Mouse (Mus musculus) forebrain, embryonic 13.5 days (tissue): ENCODE data around the gene BC034090. TPM values are rescaled to one million over a fixed set of nuclear protein-coding genes. Genes with fewer than 3 reads are reported as not detected.
A peak's percentile ranks its signal among the peaks of the same experiment; 100 is the strongest.

ENCODE experiments used
- ATAC-seq: fragments of 200-750 bp; cut with Nextera tagmentation; 2 replicates; pipeline ENCODE4 v1.8.0; 2017
- H3K27ac ChIP-seq: fragments of 300-500 bp; sonication (generic); 2 replicates; pipeline ENCODE4 v1.5.1; 2015; ENCODE audit warnings: inconsistent platforms, mild to moderate bottlenecking, moderate library complexity
- H3K27me3 ChIP-seq: fragments of 300-500 bp; sonication (generic); 2 replicates; pipeline ENCODE4 v1.6.1; 2015; ENCODE audit warnings: mild to moderate bottlenecking, inconsistent platforms
- H3K36me3 ChIP-seq: fragments of 300-500 bp; sonication (generic); 2 replicates; pipeline ENCODE4 v1.6.1; 2015; ENCODE audit warnings: mild to moderate bottlenecking, inconsistent platforms; ENCODE audit not compliant: poor library complexity, severe bottlenecking
- H3K4me1 ChIP-seq: fragments of 300-500 bp; sonication (generic); 2 replicates; pipeline ENCODE4 v1.6.1; 2015; ENCODE audit warnings: inconsistent platforms
- H3K4me2 ChIP-seq: fragments of 300-500 bp; sonication (generic); 2 replicates; pipeline ENCODE4 v1.6.1; 2015; ENCODE audit warnings: inconsistent platforms, mild to moderate bottlenecking, moderate library complexity
- H3K4me3 ChIP-seq: fragments of 300-500 bp; sonication (generic); 2 replicates; pipeline ENCODE4 v1.5.1; 2015; ENCODE audit warnings: mild to moderate bottlenecking, inconsistent platforms
- H3K9ac ChIP-seq: fragments of 300-500 bp; sonication (generic); 2 replicates; pipeline ENCODE4 v1.6.1; 2015; ENCODE audit warnings: mild to moderate bottlenecking, inconsistent platforms
- H3K9me3 ChIP-seq: fragments of 300-500 bp; sonication (generic); replicated peaks from 2 replicates; pipeline ENCODE4 v1.6.1; 2016; ENCODE audit warnings: inconsistent platforms
- WGBS: fragments of 180-500 bp; shearing (Covaris S2); methylation state at CpG from one replicate; pipeline ENCODE4 v1.1.7; 2015; 5-methylcytosine and 5-hydroxymethylcytosine counted together
- polyA plus RNA-seq: library from polyadenylated mRNA; unstranded; fragments of >200 nt; fragmentation: Nextera tagmentation; extraction: Ambion mirVana; gene quantifications from 2 replicates; pipeline ENCODE4 v1.2.1, GENCODE M21; 2015

The BC034090 gene
- 2.5 and 3.4 TPM in 2 replicates for polyA plus RNA-seq

GRCm38 (mm10) chr1:155243797-155244770 is at the start of gene BC034090:
BC034090 (minus strand) TSS chr1:155244444.
- peaks cover 25% of the 10 kb centered on the region for H3K27me3 ChIP-seq
- H3K4me3 ChIP-seq = peak within 1 kb of the TSS; percentile 51
- peak; percentile 76 for ATAC-seq
- 2% methylated on average over 85 of the region's 85 CpGs for WGBS
- peak within 1 kb of the TSS; percentile 8; the same call in 1 of the 2 replicates for H3K27ac ChIP-seq
- no peaks in the 10 kb centered on the region for H3K9me3 ChIP-seq
- peaks cover 22% of the 10 kb centered on the region for H3K4me1 ChIP-seq
- no peaks in the 10 kb centered on the region for H3K36me3 ChIP-seq
- peak within 1 kb of the TSS; percentile 88 for H3K4me2 ChIP-seq
- peak within 1 kb of the TSS; percentile 76 for H3K9ac ChIP-seq

DNA sequence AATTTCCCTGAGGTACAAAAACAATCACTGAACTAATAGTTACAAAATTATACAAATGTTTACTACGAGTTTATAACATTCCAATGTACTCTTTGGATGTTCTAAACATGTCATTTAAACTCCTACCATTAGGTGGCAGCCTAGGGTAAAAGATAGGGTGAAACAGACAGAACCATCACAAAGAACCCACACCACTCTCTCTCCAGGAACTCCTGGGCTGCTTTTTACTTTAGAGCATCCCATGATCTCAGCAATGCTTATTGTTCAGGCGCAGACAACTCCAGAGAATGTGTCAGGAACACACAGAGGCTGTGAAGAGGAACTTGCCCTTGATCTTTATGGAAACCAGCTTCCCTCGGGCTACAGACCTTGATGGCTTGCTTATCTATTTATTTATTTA is 49.2 kb upstream of the BC034090 start:
- peak; percentile 86 for ATAC-seq
- H3K4me3 ChIP-seq = no peak overlapping the region
- H3K4me1 ChIP-seq = 0 out of 2 replicates have a peak, but pooled peaks cover 2% of the 10 kb centered on the region
- H3K27ac ChIP-seq = no peak overlapping the region
- H3K4me2 ChIP-seq = no peak overlapping the region
- no peaks in the 10 kb centered on the region for H3K27me3 ChIP-seq
- peaks cover 22% of the 10 kb centered on the region for H3K36me3 ChIP-seq
- no peaks in the 10 kb centered on the region for H3K9me3 ChIP-seq
- WGBS = 11% methylated on average over 3 of the region's 3 CpGs
- 0 out of 2 replicates have a peak overlapping the region, but pooled peaks have one; percentile 34 for H3K9ac ChIP-seq

DNA sequence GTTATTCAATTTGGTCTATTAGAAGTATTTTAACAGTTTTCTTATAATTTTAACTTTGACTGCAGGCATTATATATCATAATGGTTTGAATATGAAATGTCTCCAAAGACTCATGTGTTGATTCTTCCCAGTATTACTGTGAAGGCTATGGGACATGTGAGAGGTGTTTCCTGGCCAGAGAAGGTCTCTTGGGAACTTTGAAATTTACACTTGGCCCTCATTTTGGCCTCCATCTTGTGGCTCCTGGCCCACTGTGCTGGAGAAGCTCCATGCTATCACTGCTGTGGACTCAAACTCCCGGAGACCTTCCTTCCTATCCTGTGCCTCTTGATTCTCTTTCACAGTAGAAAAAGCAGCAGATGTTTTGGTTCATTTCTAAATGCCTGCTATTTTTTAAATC is 45.2 kb upstream of the BC034090 start:
- Histone ChIP-seq H3K27me3 (no peaks in the 10 kb centered on the region), H3K4me3 (no peak overlapping the region), H3K36me3 (peaks cover 59% of the 10 kb centered on the region), H3K27ac (no peak overlapping the region), H3K9ac (no peak overlapping the region), H3K4me1 (0 out of 2 replicates have a peak, but pooled peaks cover 2% of the 10 kb centered on the region), H3K9me3 (no peaks in the 10 kb centered on the region), H3K4me2 (no peak overlapping the region)
- 94% methylated on average over 1 of the region's 1 CpGs for WGBS
- no peak for ATAC-seq

DNA sequence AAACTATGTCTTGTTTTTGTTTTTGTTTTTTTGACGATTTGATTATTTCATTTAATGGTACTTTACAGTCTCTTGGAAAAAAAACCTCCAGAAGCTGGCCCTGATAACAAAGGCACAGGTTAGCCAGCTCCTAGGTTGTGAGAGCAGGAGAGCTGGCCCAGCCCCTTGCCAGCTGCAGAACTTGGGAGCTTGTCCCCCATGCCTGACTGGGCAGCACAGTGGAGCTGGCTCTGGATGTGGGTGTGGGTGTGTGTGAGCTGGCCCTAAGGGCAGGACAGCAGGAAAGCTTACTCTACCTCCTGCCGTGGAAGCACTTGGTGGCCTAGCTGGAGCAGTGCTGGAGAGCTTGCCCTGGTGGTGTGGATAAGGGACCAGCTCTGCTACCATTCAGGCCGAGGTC is 43.8 kb upstream of the BC034090 start:
- Histone ChIP-seq H3K27me3 (no peaks in the 10 kb centered on the region), H3K27ac (no peak overlapping the region), H3K4me2 (no peak overlapping the region), H3K9ac (no peak overlapping the region), H3K9me3 (no peaks in the 10 kb centered on the region), H3K4me1 (no peaks in the 10 kb centered on the region), H3K4me3 (no peak overlapping the region), H3K36me3 (peaks cover 72% of the 10 kb centered on the region)
- no peak for ATAC-seq
- WGBS = 92% methylated on average over 3 of the region's 3 CpGs

GRCm38 (mm10) chr1:155283808-155284207 is 39.6 kb upstream of the BC034090 start:
- Histone ChIP-seq H3K36me3 (peaks cover 69% of the 10 kb centered on the region), H3K9me3 (no peaks in the 10 kb centered on the region), H3K4me3 (no peak overlapping the region), H3K4me1 (peaks cover 4% of the 10 kb centered on the region; the same call in 1 of the 2 replicates), H3K27me3 (no peaks in the 10 kb centered on the region), H3K27ac (no peak overlapping the region), H3K4me2 (no peak overlapping the region), H3K9ac (no peak overlapping the region)
- no peak for ATAC-seq
- WGBS = 89% methylated on average over 7 of the region's 7 CpGs

GRCm38 (mm10) chr1:155281003-155281793 is 37.0 kb upstream of the BC034090 start:
- 57% methylated on average over 18 of the region's 18 CpGs for WGBS
- peak; percentile 82 for ATAC-seq
- Histone ChIP-seq H3K36me3 (peaks cover 51% of the 10 kb centered on the region), H3K27me3 (no peaks in the 10 kb centered on the region), H3K9me3 (no peaks in the 10 kb centered on the region), H3K4me3 (no peak overlapping the region), H3K27ac (no peak overlapping the region), H3K4me1 (peaks cover 4% of the 10 kb centered on the region; the same call in 1 of the 2 replicates), H3K9ac (no peak overlapping the region), H3K4me2 (no peak overlapping the region)

- no peak overlapping the region for H3K27ac ChIP-seq
- H3K4me3 ChIP-seq = no peak overlapping the region
- no peaks in the 10 kb centered on the region for H3K9me3 ChIP-seq
- H3K4me2 ChIP-seq = no peak overlapping the region
- 86% methylated on average over 10 of the region's 10 CpGs for WGBS
- H3K9ac ChIP-seq = no peak overlapping the region
- H3K36me3 ChIP-seq = peaks cover 43% of the 10 kb centered on the region
- ATAC-seq = no peak
- no peaks in the 10 kb centered on the region for H3K27me3 ChIP-seq
- peaks cover 4% of the 10 kb centered on the region; the same call in 1 of the 2 replicates for H3K4me1 ChIP-seq
These were observed 36.1 kb upstream of the BC034090 start for GRCm38 (mm10) chr1:155280306-155280705.

GRCm38 (mm10) chr1:155276381-155277033 is 32.3 kb upstream of the BC034090 start:
- Histone ChIP-seq H3K27ac (no peak overlapping the region), H3K27me3 (no peaks in the 10 kb centered on the region), H3K4me1 (peaks cover 4% of the 10 kb centered on the region; the same call in 1 of the 2 replicates), H3K4me2 (no peak overlapping the region), H3K36me3 (peaks cover 6% of the 10 kb centered on the region; the same call in 1 of the 2 replicates), H3K9ac (no peak overlapping the region), H3K9me3 (no peaks in the 10 kb centered on the region), H3K4me3 (no peak overlapping the region)
- ATAC-seq = no peak
- 85% methylated on average over 13 of the region's 13 CpGs for WGBS

DNA sequence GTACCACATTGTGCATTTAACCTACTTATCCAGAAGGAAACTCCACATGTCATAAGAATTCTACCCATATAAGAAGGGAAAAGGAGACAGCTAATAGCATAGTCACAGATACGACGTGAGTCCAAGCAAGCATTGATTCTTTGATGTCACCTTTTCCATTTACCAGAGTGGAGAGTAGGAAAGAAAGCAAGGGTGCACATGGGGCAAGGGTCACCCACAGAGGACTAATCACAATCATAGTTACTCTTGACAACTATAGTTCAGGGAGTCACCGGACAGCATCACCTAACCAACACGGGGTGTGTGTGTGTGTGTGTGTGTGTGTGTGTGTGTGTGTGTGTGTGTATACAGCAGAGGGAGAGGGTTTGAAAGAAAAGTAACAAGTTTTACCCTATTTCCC is 31.5 kb upstream of the BC034090 start:
- no peaks in the 10 kb centered on the region for H3K4me1 ChIP-seq
- H3K27me3 ChIP-seq = no peaks in the 10 kb centered on the region
- no peak overlapping the region for H3K4me3 ChIP-seq
- H3K4me2 ChIP-seq = no peak overlapping the region
- H3K36me3 ChIP-seq = peaks cover 6% of the 10 kb centered on the region; the same call in 1 of the 2 replicates
- H3K9me3 ChIP-seq = no peaks in the 10 kb centered on the region
- 85% methylated on average over 4 of the region's 4 CpGs for WGBS
- H3K27ac ChIP-seq = no peak overlapping the region
- H3K9ac ChIP-seq = no peak overlapping the region
- no peak for ATAC-seq

GRCm38 (mm10) chr1:155274976-155275375 is 30.7 kb upstream of the BC034090 start:
- no peak overlapping the region for H3K27ac ChIP-seq

DNA sequence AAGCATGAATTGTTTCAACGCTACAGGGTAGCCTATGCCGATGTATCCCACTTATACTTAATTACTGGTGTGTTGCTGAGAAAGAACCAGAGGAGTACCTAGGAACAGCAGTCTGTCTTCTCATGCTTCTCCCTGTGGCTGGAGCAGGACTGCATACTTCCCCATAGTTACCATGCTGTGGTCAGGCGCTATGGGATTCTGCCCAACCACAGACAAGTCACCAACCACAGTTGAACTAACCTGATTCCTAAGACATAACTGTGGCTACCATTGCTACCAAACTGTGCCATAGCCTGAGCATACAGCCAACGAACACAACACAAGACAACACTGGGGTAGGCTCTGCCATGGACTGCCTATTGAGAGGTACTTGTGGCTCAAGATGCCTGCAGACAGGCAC is 28.7 kb upstream of the BC034090 start:
- Histone ChIP-seq H3K9ac (no peak overlapping the region), H3K36me3 (no peaks in the 10 kb centered on the region; the same call in 1 of the 2 replicates), H3K27ac (no peak overlapping the region), H3K9me3 (no peaks in the 10 kb centered on the region), H3K4me2 (no peak overlapping the region), H3K4me1 (no peaks in the 10 kb centered on the region), H3K27me3 (no peaks in the 10 kb centered on the region), H3K4me3 (no peak overlapping the region)
- WGBS = 97% methylated on average over 4 of the region's 4 CpGs
- no peak for ATAC-seq

More at GRCm38 (mm10) chr1:155274976-155275375, 30.7 kb upstream of the BC034090 start:
- H3K27me3 ChIP-seq = no peaks in the 10 kb centered on the region
- H3K36me3 ChIP-seq = peaks cover 6% of the 10 kb centered on the region; the same call in 1 of the 2 replicates
- ATAC-seq = no peak
- no peak overlapping the region for H3K4me2 ChIP-seq
- no peak overlapping the region for H3K4me3 ChIP-seq
- no peaks in the 10 kb centered on the region for H3K4me1 ChIP-seq
- H3K9me3 ChIP-seq = no peaks in the 10 kb centered on the region
- H3K9ac ChIP-seq = no peak overlapping the region
- 83% methylated on average over 3 of the region's 3 CpGs for WGBS
